Mouse (Mus musculus) C2C12 (cell line): Measurements from ENCODE around the gene Apba1.

Experiments
- CEBPB ChIP-seq: IDR thresholded peaks from one replicate; pipeline ENCODE4 v1.6.1; 2011; ENCODE audit warnings: low read depth, mild to moderate bottlenecking, control low read depth, moderate library complexity
- CTCF ChIP-seq: IDR thresholded peaks from one replicate; pipeline ENCODE4 v1.5.1; 2011; ENCODE audit not compliant: control insufficient read depth, insufficient read depth, insufficient read length
- MAX ChIP-seq: IDR thresholded peaks from one replicate; pipeline ENCODE4 v1.6.1; 2011; ENCODE audit warnings: mild to moderate bottlenecking, control low read depth
- MYOD1 ChIP-seq: IDR thresholded peaks from one replicate; pipeline ENCODE4 v1.6.1; 2011; ENCODE audit warnings: low read depth; ENCODE audit not compliant: control insufficient read depth, insufficient read length
- USF1 ChIP-seq: IDR thresholded peaks from one replicate; pipeline ENCODE4 v1.6.1; 2011; ENCODE audit warnings: low read depth, mild to moderate bottlenecking, control low read depth, moderate library complexity

DNA sequence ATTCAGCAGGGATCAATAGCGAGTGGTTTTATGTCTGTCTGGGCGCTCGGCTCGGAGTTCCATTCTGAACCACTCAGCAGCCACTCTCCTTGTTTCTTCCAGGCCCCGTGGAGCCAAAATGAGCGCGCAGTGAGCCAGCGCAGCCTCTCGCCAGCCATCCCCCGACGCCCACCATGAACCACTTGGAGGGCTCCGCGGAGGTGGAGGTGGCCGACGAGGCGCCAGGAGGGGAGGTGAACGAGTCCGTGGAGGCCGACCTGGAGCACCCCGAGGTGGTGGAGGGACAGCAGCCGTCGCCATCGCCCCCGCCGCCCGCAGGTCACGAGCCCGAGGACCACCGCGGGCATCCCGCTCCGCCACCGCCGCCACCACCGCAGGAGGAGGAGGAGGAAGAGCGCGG, 133.9 kb downstream of the Apba1 start:
- TF ChIP-seq CTCF, result no peak
- no peak for TF ChIP-seq CEBPB
- TF ChIP-seq MAX, result no peak
- no peak for TF ChIP-seq USF1
- no peak for TF ChIP-seq MYOD1
